Mouse (Mus musculus): ENCODE results near the gene Olfr250.
"Not testable (repeated sequence)": the region's sequence is repeated elsewhere in the genome, so short reads cannot be mapped to it uniquely, and the experiment has no call there.

The Olfr250 gene

DNA sequence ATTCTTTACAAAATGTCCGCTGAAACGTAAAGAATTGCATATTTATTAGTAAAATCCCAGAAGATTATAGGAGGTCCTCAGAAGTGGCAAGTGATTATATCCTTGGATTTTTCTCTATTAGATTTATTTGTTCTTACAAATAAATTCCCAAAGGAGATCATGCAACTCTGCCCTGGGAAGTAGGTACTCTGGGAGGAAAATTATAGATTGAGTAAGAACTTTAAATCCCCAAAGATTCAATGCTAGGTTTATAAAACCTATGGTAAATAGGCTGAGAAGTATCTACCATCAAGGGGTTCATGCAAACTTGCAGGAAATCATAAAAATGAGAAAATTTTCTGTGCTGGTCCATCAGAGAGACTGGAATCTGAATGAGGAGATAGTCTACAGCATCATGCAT is at the start of gene Olfr250:
Gene Olfr250, plus strand, starts transcription at position 301 of the 400 bp plus-strand sequence.
- no peak for DNase-seq (ENCODE audit: low spot score)

DNA sequence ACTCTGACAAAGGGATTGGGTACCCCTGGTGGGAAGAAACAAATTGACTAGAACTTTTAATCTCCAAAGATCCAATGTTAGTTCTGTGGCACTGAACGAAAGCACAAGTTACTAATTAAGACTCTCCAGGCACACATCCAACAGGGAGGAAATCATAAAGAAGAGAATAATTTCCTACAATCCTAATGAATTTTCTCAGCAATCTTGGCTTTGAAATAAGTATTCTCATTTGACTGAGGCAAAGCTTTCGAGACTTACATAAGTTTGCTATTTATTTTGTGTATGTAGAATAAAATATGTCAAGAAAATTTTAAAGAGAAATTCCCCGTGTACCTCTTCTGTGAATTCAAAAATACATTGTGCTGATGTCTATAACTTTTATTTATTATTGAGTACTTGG is 37.9 kb upstream of the Olfr250 start, which contains the start of gene Olfr25:
Gene Olfr25, plus strand, starts transcription at position 301 of the 400 bp plus-strand sequence.
- no peak for DNase-seq (ENCODE audit: low spot score)

GRCm38 (mm10) chr9:38348111-38348510 is 18.6 kb upstream of the Olfr250 start, which contains the start of gene Olfr898:
TSS of gene Olfr898 (plus strand) at chr9:38348411.
- DNase-seq (ENCODE audit: low spot score) = no peak

- DNase-seq (ENCODE audit: low spot score) = no peak
Observed at GRCm38 (mm10) chr9:38376786-38377185, 10.1 kb downstream of the Olfr250 start, which contains the start of gene Olfr251. TSS of gene Olfr251 (plus strand) at chr9:38377086.

DNA sequence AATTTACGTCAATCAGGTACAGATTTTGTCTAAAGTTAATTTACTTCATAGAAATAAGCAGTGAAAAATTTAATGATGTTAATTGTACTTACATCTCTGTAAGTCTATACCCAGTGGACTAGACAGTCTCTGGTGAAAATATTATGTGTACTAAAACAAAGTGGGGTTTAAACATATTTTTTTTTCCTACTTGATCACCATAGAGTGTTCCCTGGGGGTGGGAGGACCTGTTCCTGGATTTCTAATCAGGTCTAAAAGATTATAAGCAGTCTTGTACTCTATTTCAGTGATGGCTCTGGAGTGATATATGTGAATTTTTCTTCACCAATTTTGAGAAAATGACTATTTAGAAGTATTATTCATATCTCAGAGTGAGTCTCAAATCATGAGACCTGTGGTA is 34.7 kb downstream of the Olfr250 start, which contains the start of gene Olfr147:
Gene Olfr147, plus strand, starts transcription at position 301 of the 400 bp plus-strand sequence.
- DNase-seq (ENCODE audit: low spot score) = no peak

GRCm38 (mm10) chr9:38407502-38407901 is 40.8 kb downstream of the Olfr250 start:
- DNase-seq (ENCODE audit: low spot score) = not testable (repeated sequence)

DNA sequence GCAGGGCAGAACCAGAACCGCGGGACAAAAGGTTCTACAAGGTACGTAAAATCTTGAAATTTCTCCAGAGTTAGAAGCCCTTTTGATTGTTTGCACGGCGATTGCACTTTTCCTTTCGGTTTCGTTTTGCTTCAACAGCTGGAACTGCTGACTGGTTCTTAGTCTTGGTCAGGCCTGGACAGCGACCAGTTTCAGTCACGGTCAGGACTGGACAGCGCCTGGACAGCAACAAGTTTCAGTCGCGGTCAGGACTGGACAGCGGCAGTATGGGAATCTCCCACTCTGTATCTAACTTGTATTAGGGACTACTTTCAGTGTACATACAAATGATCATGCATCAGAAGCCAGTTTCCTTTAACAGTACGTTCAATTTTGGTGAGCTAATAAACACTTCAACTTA is 46.8 kb downstream of the Olfr250 start:
- DNase-seq (ENCODE audit: low spot score) = not testable (repeated sequence)

All from urinary bladder, postnatal 10 days (tissue).